Mouse (Mus musculus) C2C12 (cell line): ENCODE measurements around the gene Spi1.

Experiments used
- CEBPB ChIP-seq: IDR thresholded peaks from one replicate; pipeline ENCODE4 v1.6.1; 2011; ENCODE audit warnings: low read depth, mild to moderate bottlenecking, control low read depth, moderate library complexity
- CTCF ChIP-seq: IDR thresholded peaks from one replicate; pipeline ENCODE4 v1.5.1; 2011; ENCODE audit not compliant: control insufficient read depth, insufficient read depth, insufficient read length
- MAX ChIP-seq: IDR thresholded peaks from one replicate; pipeline ENCODE4 v1.6.1; 2011; ENCODE audit warnings: mild to moderate bottlenecking, control low read depth
- MYOD1 ChIP-seq: IDR thresholded peaks from one replicate; pipeline ENCODE4 v1.6.1; 2011; ENCODE audit warnings: low read depth; ENCODE audit not compliant: control insufficient read depth, insufficient read length
- MYOG ChIP-seq: IDR thresholded peaks from one replicate; pipeline ENCODE4 v1.6.1; 2011; ENCODE audit not compliant: control insufficient read depth, insufficient read length; ENCODE audit errors: extremely low read depth
- USF1 ChIP-seq: IDR thresholded peaks from one replicate; pipeline ENCODE4 v1.6.1; 2011; ENCODE audit warnings: low read depth, mild to moderate bottlenecking, control low read depth, moderate library complexity

- TF ChIP-seq MYOD1 (peak; percentile 20), CTCF (no peak), USF1 (peak; percentile 98), MAX (no peak), CEBPB (no peak), MYOG (no peak)
These were observed 23.8 kb upstream of the Spi1 start for GRCm38 (mm10) chr2:91058435-91058834.
